In genomic region chr8:83924585-83924984, GRCm38 (mm10) we compare ENCODE assay signal across 22 mouse cellular contexts.
"Had no signal": no experiment of that assay in that cellular context is flagged by ENCODE, and none has a peak within 500 bp of the region (broad histone marks: within the 10 kb centered on the region; RNA-seq: fewer than 3 reads in every experiment).

No protein-coding gene starts in this region.

- H3K27me3 ChIP-seq: limb, embryonic 12.5 days; limb, embryonic 15.5 days; midbrain, embryonic 12.5 days; midbrain, embryonic 15.5 days; neural tube, embryonic 12.5 days; neural tube, embryonic 15.5 days had no signal

- H3K9me3 ChIP-seq: limb, embryonic 12.5 days; limb, embryonic 15.5 days; midbrain, embryonic 12.5 days; midbrain, embryonic 15.5 days; neural tube, embryonic 12.5 days; neural tube, embryonic 15.5 days had no signal

- H3K27ac ChIP-seq: hindbrain, postnatal 0 days; left cerebral cortex, adult 2 months; limb, embryonic 12.5 days; limb, embryonic 15.5 days; liver, embryonic 14.5 days; macrophage; midbrain, embryonic 12.5 days; midbrain, embryonic 15.5 days; neural tube, embryonic 12.5 days; neural tube, embryonic 15.5 days; stomach, postnatal 0 days had no signal

- DNase-seq: layer of hippocampus, postnatal 36 days; liver, postnatal 0 days; lung, embryonic 14.5 days; right cerebral cortex, adult 18-20 months; right cerebral cortex, postnatal 14 days; right cerebral cortex, postnatal 4 days; thymus, adult 2 months; thymus, postnatal 14 days; thymus, postnatal 4 days had no signal

- H3K9ac ChIP-seq: limb, embryonic 12.5 days; limb, embryonic 15.5 days; liver, embryonic 14.5 days; liver, postnatal 0 days; lung, embryonic 14.5 days; midbrain, embryonic 12.5 days; midbrain, embryonic 15.5 days; neural tube, embryonic 12.5 days; neural tube, embryonic 15.5 days had no signal

- H3K4me2 ChIP-seq: limb, embryonic 12.5 days; limb, embryonic 15.5 days; liver, embryonic 11.5 days; lung, embryonic 14.5 days; midbrain, embryonic 12.5 days; midbrain, embryonic 15.5 days; neural tube, embryonic 12.5 days; neural tube, embryonic 15.5 days had no signal

- ATAC-seq: hindbrain, postnatal 0 days; liver, postnatal 0 days; lung, postnatal 0 days; midbrain, embryonic 15.5 days had no signal

- H3K4me1 ChIP-seq: limb, embryonic 12.5 days; limb, embryonic 15.5 days; midbrain, embryonic 12.5 days; midbrain, embryonic 15.5 days; neural tube, embryonic 12.5 days; neural tube, embryonic 15.5 days had no signal

- H3K4me3 ChIP-seq: left cerebral cortex, adult 2 months; limb, embryonic 12.5 days; limb, embryonic 15.5 days; midbrain, embryonic 12.5 days; midbrain, embryonic 15.5 days; neural tube, embryonic 12.5 days; neural tube, embryonic 15.5 days had no signal
